ENCODE assay signal across 7 mouse cellular contexts in genomic region chr10:72654270-72655016, GRCm38 (mm10). TPM values are rescaled to one million over a fixed set of nuclear protein-coding genes. Genes with fewer than 3 reads are reported as not detected.
A peak's percentile ranks its signal among the peaks of the same experiment; 100 is the strongest.
DNase-seq lines count a peak whose midpoint lies in the region; ATAC-seq and TF ChIP-seq lines count a peak whose summit lies in the region.

Gene Zwint (plus strand): TSS chr10:72654845.

- peak; percentile 89 for TF ChIP-seq POLR2A in small intestine, adult 2 months (IDR thresholded peaks at IDR 0.05; ENCODE audit: low read depth, low read length)

- DNase-seq in adrenal gland, postnatal 10 days = peak; percentile 96
- DNase-seq in embryonic facial prominence, embryonic 10.5 days (ENCODE audit: low spot score) = peak; percentile 96
- peak; percentile 74 for DNase-seq in gonadal fat pad, adult 2 months (ENCODE audit: low read depth)
- peak; percentile 96 for DNase-seq in left cerebral cortex, postnatal 4 days

- H3K9me3 ChIP-seq in embryonic facial prominence, embryonic 10.5 days = no peaks in the 10 kb centered on the region
- H3K9me3 ChIP-seq in intestine, postnatal 0 days (ENCODE audit: control insufficient read depth) = no peaks in the 10 kb centered on the region
- no peaks in the 10 kb centered on the region for H3K9me3 ChIP-seq in midbrain, embryonic 12.5 days

- intact Hi-C loops in left cerebral cortex, postnatal 4 days (cut with DNase I) = no loop called here

- H3K36me3 ChIP-seq in embryonic facial prominence, embryonic 10.5 days (replicated peaks) = peaks cover 35% of the 10 kb centered on the region
- peaks cover 24% of the 10 kb centered on the region for H3K36me3 ChIP-seq in intestine, postnatal 0 days (ENCODE audit: control insufficient read depth, insufficient read depth)
- peaks cover 28% of the 10 kb centered on the region for H3K36me3 ChIP-seq in midbrain, embryonic 12.5 days
- H3K36me3 ChIP-seq in small intestine, adult 2 months (ENCODE audit: control insufficient read depth, insufficient read depth, low read length) = peaks cover 17% of the 10 kb centered on the region

- peak within 1 kb of the TSS; percentile 78 for H3K4me2 ChIP-seq in intestine, postnatal 0 days (replicated peaks; ENCODE audit: low read depth)
- peak within 1 kb of the TSS; percentile 77 for H3K4me2 ChIP-seq in midbrain, embryonic 12.5 days (replicated peaks)

- 3% methylated on average over 36 of the region's 36 CpGs for WGBS in embryonic facial prominence, embryonic 10.5 days
- WGBS in intestine, postnatal 0 days = 3% methylated on average over 36 of the region's 36 CpGs
- WGBS in midbrain, embryonic 12.5 days = 3% methylated on average over 36 of the region's 36 CpGs
- WGBS in small intestine, adult 2 months = 2% methylated on average over 36 of the region's 36 CpGs

- peak within 1 kb of the TSS; percentile 70 for H3K9ac ChIP-seq in intestine, postnatal 0 days (ENCODE audit: low read depth, low read length)
- peak within 1 kb of the TSS; percentile 76 for H3K9ac ChIP-seq in midbrain, embryonic 12.5 days (replicated peaks)

- peak within 1 kb of the TSS; percentile 91 for H3K27ac ChIP-seq in embryonic facial prominence, embryonic 10.5 days (replicated peaks)
- peak within 1 kb of the TSS; percentile 88 for H3K27ac ChIP-seq in intestine, postnatal 0 days (ENCODE audit: low read depth, low read length)
- H3K27ac ChIP-seq in midbrain, embryonic 12.5 days (replicated peaks) = peak within 1 kb of the TSS; percentile 92
- peak within 1 kb of the TSS; percentile 60 for H3K27ac ChIP-seq in small intestine, adult 2 months (ENCODE audit: insufficient read depth, low read depth, low read length)

- ATAC-seq in intestine, postnatal 0 days = peak; percentile 99
- ATAC-seq in midbrain, embryonic 12.5 days (ENCODE audit: low FRiP score, low read depth) = peak; percentile 98

- peak within 1 kb of the TSS; percentile 86 for H3K4me3 ChIP-seq in embryonic facial prominence, embryonic 10.5 days
- H3K4me3 ChIP-seq in intestine, postnatal 0 days (ENCODE audit: low read depth, low read length) = peak within 1 kb of the TSS; percentile 83
- H3K4me3 ChIP-seq in midbrain, embryonic 12.5 days = peak within 1 kb of the TSS; percentile 80
- H3K4me3 ChIP-seq in small intestine, adult 2 months (ENCODE audit: low read depth, low read length) = peak within 1 kb of the TSS; percentile 97

- H3K4me1 ChIP-seq in embryonic facial prominence, embryonic 10.5 days = peaks cover 14% of the 10 kb centered on the region
- H3K4me1 ChIP-seq in intestine, postnatal 0 days (replicated peaks; ENCODE audit: control insufficient read depth, insufficient read depth, low read length) = no peaks in the 10 kb centered on the region
- peaks cover 17% of the 10 kb centered on the region for H3K4me1 ChIP-seq in midbrain, embryonic 12.5 days
- H3K4me1 ChIP-seq in small intestine, adult 2 months (ENCODE audit: control insufficient read depth, insufficient read depth, insufficient read length, low read length) = no peaks in the 10 kb centered on the region; the same call in 1 of the 2 replicates

- no peak for TF ChIP-seq CTCF in intestine, postnatal 0 days (IDR thresholded peaks at IDR 0.05; ENCODE audit: low read depth)
- no peak for TF ChIP-seq CTCF in small intestine, adult 2 months (IDR thresholded peaks at IDR 0.05; ENCODE audit: extremely low read depth, insufficient read length, insufficient replicate concordance, low read depth, low read length)

- no peaks in the 10 kb centered on the region for H3K27me3 ChIP-seq in embryonic facial prominence, embryonic 10.5 days (replicated peaks; ENCODE audit: low read depth, poor library complexity, severe bottlenecking)
- H3K27me3 ChIP-seq in intestine, postnatal 0 days (replicated peaks; ENCODE audit: control insufficient read depth, insufficient read depth, low read length) = peaks cover 18% of the 10 kb centered on the region
- no peaks in the 10 kb centered on the region for H3K27me3 ChIP-seq in midbrain, embryonic 12.5 days
- H3K27me3 ChIP-seq in small intestine, adult 2 months (ENCODE audit: control insufficient read depth, insufficient read depth, low read length) = no peaks in the 10 kb centered on the region

RNA-seq across cellular contexts. Expression of gene Zwint, which starts in this region (rescaled TPM):
- total RNA-seq in adrenal gland, postnatal 10 days (2021) = 100 to 1,000 TPM; 128 to 130 TPM
- polyA plus RNA-seq in embryonic facial prominence, embryonic 10.5 days (2016; fragmentation: Nextera tagmentation; extraction: Ambion mirVana) = 366 and 368 TPM in 2 replicates
- 112 and 123 TPM in 2 replicates for polyA plus RNA-seq in gonadal fat pad, adult 2 months (2012; rRNA removed)
- polyA plus RNA-seq in intestine, postnatal 0 days (2015; fragmentation: Nextera tagmentation; extraction: Ambion mirVana) = 90.9 and 104 TPM in 2 replicates
- 100 to 1,000 TPM; 445 to 511 TPM for total RNA-seq in left cerebral cortex, postnatal 4 days (2021)
- 411 and 427 TPM in 2 replicates for polyA plus RNA-seq in midbrain, embryonic 12.5 days (2016; fragmentation: Nextera tagmentation; extraction: Ambion mirVana)
- polyA plus RNA-seq in small intestine, adult 2 months (2012; rRNA removed) = 4.5 and 9.2 TPM in 2 replicates

Comparison
In these comparisons a context has a peak if more than half of its experiments do, and no peak if none do; other contexts are left out.
1. Peak in every context shown above with its lines: DNase-seq, ATAC-seq, H3K4me3 ChIP-seq and H3K27ac ChIP-seq.